Mouse (Mus musculus) megakaryocyte progenitor cell, adult 5-6 weeks (primary cell): ENCODE data around the gene Abt1. TPM values are rescaled to one million over a fixed set of nuclear protein-coding genes. Genes with fewer than 3 reads are reported as not detected.
A peak's percentile ranks its signal among the peaks of the same experiment; 100 is the strongest.

Experiments
- ATAC-seq: replicated peaks from 2 replicates; pipeline ENCODE4 v1.8.0; 2016; ENCODE audit warnings: mild to moderate bottlenecking, moderate TSS enrichment, inconsistent platforms; ENCODE audit not compliant: poor library complexity
- total RNA-seq, 2 experiments: library from RNA; stranded (forward) in 1 of 2; stranded (reverse) in 1 of 2; fragments of 157-497, 149-512 nt in 1 of 2; fragments of 200-1000 nt in 1 of 2; gene quantifications; 2 replicates each; pipeline versions ENCODE4 v1.2.3 to v1.2.4; 2015 to 2017

Gene Abt1
- total RNA-seq (2015) (7.1 and 7.4 TPM in 2 replicates), total RNA-seq (2017) (9.5 and 11.0 TPM in 2 replicates)

- peak; percentile 73 for ATAC-seq
These were observed at the start of gene Abt1 for GRCm38 (mm10) chr13:23423286-23424051. Gene Abt1 (minus strand): TSS chr13:23423866.

- ATAC-seq, result peak; percentile 68
These were observed 43.2 kb upstream of the Abt1 start for GRCm38 (mm10) chr13:23466911-23467310.

DNA sequence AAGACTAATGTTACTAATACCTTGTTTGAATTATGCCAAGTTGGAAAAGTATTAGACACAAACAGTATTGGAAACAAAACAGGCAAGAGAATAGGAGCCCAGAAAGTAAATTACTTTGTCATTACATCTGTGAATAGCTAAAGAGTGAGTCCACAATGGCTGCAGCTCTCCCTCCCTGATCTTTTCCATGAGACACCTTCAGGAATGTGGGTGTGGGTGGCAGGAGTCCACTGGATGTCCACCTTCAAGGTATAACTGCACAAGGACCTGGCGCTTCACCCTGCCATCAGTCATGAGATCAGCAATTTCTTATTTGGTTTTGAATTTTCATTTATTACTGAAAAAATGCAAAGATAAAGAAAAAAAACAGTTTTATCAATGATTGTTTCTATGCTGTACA is 42.6 kb upstream of the Abt1 start:
- no peak for ATAC-seq

DNA sequence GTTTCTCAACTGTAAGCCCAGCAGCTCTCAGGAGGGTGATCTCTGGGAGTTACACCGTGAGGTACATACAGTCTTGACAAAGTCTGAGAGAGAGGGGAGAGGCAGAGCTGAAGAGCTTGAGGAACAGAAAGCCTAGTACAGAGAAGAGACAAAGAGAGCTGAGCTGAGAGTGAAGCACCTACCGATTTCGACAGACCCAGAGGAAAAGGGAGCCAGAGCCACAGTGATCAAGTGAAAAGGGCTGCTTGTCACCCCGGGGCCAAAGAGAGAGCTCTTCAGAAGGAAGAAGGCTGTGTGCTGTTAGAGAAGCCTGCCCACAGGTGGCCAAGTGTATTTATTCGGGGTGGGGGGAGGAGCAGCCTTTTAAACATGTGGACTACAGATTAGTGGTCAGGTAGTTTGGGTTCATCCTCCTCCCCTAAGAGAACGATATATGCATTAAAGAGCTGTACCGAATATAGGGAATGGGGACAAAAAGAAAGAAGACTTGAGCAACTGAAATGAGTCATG is 42.0 kb upstream of the Abt1 start, which contains the start of gene Btn1a1:
Btn1a1 (minus strand) TSS at position 302 of the 510 bp plus-strand sequence.
- ATAC-seq, result peak; percentile 44

GRCm38 (mm10) chr13:23464841-23465366 is 41.2 kb upstream of the Abt1 start:
- no peak for ATAC-seq

DNA sequence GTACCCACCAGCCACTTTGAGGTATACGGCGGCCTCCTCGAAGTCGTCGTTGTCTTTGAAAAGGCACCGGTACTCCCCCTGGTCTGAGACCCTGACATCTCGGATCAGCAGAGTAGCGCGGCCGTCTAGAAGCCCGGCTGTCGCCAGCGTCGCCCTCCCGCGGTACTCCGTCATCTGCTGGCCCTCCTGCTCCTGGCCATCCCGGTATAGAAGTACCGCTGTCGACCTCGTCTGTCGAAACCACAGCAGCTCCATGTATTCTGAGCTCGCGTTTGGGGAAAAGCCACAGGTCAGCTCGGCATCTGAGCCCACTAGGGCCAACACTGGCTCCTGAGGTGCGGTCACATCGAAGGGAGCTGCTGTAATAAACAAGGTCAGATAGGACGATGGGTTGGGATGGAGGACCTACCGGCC is 40.6 kb upstream of the Abt1 start:
- ATAC-seq, result peak; percentile 7; the same call in 1 of the 2 replicates

- ATAC-seq, result peak; percentile 45
These were observed 39.9 kb upstream of the Abt1 start for GRCm38 (mm10) chr13:23463381-23464223.

- no peak for ATAC-seq
These were observed 39.0 kb upstream of the Abt1 start for GRCm38 (mm10) chr13:23462669-23463068.

GRCm38 (mm10) chr13:23462063-23462462 is 38.4 kb upstream of the Abt1 start:
- ATAC-seq, result no peak

- ATAC-seq, result peak; percentile 81
These were observed 35.7 kb upstream of the Abt1 start for GRCm38 (mm10) chr13:23459264-23459846.

DNA sequence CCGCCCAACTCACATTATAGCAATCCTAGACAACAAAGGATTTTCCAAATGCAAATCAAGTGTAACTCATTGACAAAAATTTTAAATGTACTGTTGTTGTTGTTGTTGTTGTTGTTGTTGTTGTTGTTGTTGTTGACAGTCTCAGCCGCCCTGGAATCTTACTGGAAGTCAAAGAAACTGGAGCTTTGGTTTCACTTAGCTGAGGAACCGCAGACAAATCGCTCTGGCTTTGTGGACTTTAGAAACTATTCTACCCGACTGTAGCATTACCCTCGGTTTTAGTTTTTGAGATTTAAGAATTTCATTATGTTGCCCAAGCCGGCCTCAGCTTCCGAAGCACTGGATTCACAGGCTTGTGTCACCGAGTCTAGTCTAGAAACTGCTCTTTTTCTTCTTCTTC is 30.3 kb upstream of the Abt1 start:
- ATAC-seq, result no peak

- peak; percentile 60 for ATAC-seq
These were observed 29.7 kb upstream of the Abt1 start for GRCm38 (mm10) chr13:23453362-23453862.

DNA sequence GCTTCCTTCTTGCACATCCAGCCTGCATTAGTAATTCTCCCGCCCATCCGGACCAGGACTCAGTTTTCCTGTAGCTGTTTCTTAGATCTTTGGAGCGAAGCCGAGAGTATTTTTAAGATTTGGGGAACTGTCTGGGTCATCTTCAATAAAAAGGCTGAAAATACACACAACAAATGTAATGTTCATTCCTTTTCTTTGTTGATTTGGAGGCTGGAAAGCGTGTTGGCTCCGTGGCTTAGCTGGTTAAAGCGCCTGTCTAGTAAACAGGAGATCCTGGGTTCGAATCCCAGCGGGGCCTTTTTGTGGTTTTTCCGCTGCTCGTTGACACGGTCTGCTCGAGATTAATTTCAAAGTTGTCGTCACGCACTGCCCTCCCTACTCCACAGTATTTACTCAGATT is 26.7 kb upstream of the Abt1 start:
- peak; percentile 31 for ATAC-seq

GRCm38 (mm10) chr13:23449235-23450095 is 25.8 kb upstream of the Abt1 start:
- peak; percentile 45 for ATAC-seq

- no peak for ATAC-seq
These were observed 25.1 kb upstream of the Abt1 start for GRCm38 (mm10) chr13:23448758-23449157.

GRCm38 (mm10) chr13:23446498-23446952 is 22.9 kb upstream of the Abt1 start:
- ATAC-seq, result peak; percentile 38

DNA sequence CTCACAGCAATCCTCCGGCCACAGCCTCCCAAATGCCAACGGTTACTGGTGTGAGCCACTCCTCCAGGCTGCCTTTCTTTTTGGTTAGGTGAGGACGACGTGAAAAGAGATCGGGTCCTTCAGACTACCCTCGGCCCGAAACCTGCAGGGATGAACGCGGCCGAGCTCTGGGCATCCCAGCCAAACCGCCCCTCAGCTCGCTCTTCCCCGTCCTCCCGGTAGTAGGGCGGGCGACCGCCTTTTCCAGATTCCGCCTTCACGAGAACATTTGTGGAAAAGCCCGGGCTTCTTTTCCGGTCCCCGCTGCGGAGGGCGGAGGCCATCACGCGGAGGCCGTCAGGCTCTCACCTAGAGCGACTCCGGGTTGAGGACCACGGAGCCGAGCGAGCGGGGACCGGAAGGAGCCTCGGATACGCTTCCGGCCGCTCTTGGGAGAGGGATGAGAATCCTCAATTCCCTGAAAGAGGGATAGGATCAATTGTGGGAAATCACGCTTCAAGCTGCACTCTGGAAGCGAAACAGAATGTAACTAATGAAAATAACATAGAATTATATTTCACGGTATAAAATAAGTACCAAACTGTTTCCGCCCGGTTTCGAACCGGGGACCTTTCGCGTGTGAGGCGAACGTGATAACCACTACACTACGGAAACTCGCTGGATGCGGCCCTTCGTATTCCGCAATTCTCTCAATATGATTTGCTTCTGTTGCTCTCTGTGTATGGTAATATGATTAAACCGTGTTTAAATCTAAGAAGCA is 22.1 kb upstream of the Abt1 start:
- peak; percentile 65 for ATAC-seq

- ATAC-seq, result no peak
These were observed 21.5 kb upstream of the Abt1 start for GRCm38 (mm10) chr13:23445156-23445555.

- no peak for ATAC-seq
These were observed 20.8 kb upstream of the Abt1 start for GRCm38 (mm10) chr13:23444451-23444850.
